Mouse (Mus musculus): ENCODE measurements around the gene Zfp827. TPM values are rescaled to one million over a fixed set of nuclear protein-coding genes. Genes with fewer than 3 reads are reported as not detected.

Zfp827 gene
- total and polyA plus RNA-seq, 3 experiments = 3.1 to 19.3 (median 3.2) TPM

DNA sequence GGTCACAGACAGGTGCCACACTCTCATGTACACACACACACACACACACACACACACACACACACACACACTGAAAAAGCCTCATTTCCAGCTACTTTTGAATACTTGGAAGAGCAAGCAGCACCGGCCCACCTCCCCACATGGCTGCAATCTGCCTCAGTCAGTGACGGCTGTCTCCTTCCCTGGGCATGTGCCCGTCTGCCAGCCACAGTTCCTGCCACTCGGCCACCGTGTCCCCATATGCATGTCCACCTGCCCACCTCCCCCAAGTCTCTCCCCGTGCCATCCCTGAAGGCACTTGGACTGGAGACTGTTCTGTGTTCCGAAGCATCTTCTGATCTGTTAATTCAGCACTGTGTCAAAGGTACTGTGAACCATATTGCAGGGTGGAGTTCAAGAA, 9.8 kb downstream of the Zfp827 start:
- Histone ChIP-seq H3K4me3 (ENCODE audit: low read depth, low read length) (no peak overlapping the region), H3K4me1 (ENCODE audit: insufficient read depth, low read depth, low read length) (peaks cover 4% of the 10 kb centered on the region; the same call in 1 of the 2 replicates), H3K9me3 (replicated peaks) (no peaks in the 10 kb centered on the region), H3K36me3 (replicated peaks) (peaks cover 38% of the 10 kb centered on the region), H3K27me3 (ENCODE audit: insufficient read depth, low read length) (peaks cover 4% of the 10 kb centered on the region; the same call in 1 of the 2 replicates)
- DNase-seq (ENCODE audit: low spot score) (no peak), ATAC-seq (ENCODE audit: extremely low read depth, insufficient number of reproducible peaks, low FRiP score, poor library complexity, severe bottlenecking) (no peak)
- TF ChIP-seq GATA1 (IDR thresholded peaks at IDR 0.05; ENCODE audit: borderline replicate concordance, low read length) = no peak

DNA sequence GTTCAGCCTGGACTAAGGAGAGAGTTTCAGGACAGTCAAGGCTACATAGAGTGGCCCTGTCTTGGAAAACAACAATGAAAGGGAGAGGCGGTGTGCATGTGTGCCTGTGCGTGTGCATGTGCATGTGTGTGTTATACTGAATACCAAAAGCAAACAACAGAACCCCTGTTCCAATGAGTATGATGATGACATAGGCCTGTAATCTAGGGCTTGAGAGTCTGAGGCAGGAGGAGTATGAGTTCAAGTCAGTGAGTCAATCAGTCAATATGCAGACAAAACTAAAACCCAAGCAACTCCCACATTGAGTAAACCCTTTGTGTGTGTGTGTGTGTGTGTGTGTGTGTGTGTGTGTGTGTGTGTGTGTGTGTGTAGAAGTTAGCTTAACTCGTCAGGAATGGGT, 13.2 kb downstream of the Zfp827 start:
- H3K27me3 ChIP-seq (ENCODE audit: insufficient read depth, low read length) = peaks cover 4% of the 10 kb centered on the region; the same call in 1 of the 2 replicates
- H3K36me3 ChIP-seq (replicated peaks) = peaks cover 46% of the 10 kb centered on the region
- no peak for ATAC-seq (ENCODE audit: extremely low read depth, insufficient number of reproducible peaks, low FRiP score, poor library complexity, severe bottlenecking)
- no peak for DNase-seq (ENCODE audit: low spot score)
- H3K9me3 ChIP-seq (replicated peaks) = no peaks in the 10 kb centered on the region
- H3K4me1 ChIP-seq (ENCODE audit: insufficient read depth, low read depth, low read length) = peaks cover 16% of the 10 kb centered on the region
- no peak overlapping the region for H3K4me3 ChIP-seq (ENCODE audit: low read depth, low read length)
- TF ChIP-seq TAL1 (conservative IDR thresholded peaks at IDR 0.05; ENCODE audit: low read depth, low read length) (no peak), POLR2AphosphoS5 (IDR thresholded peaks at IDR 0.05; ENCODE audit: insufficient replicate concordance, low read depth, low read length) (no peak), CTCF (IDR thresholded peaks at IDR 0.05; ENCODE audit: low read depth, low read length) (no peak), GATA2 (IDR thresholded peaks at IDR 0.05; ENCODE audit: borderline replicate concordance, low read depth, low read length) (no peak), GATA1 (IDR thresholded peaks at IDR 0.05; ENCODE audit: borderline replicate concordance, low read length) (no peak)

DNA sequence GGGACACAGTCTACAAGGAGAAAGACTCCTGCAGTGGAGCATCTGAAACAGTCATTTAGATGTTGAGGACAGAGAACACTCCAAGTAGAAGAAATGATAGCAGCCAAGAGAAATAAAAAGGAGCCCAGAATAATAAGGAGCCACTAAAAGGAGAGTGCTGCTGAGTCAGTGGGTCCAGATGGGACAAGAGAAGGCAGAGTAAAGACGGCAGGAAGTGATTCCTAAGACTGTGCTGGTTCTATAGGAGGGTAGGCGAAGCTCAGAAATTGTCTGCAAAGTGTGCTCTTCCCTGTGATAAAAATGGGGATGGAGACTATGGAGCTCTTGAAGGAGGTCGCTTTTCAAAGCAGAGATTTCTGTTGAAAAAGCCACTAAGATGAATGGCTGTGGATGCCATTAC, 14.0 kb downstream of the Zfp827 start:
- no peaks in the 10 kb centered on the region for H3K9me3 ChIP-seq (replicated peaks)
- peaks cover 50% of the 10 kb centered on the region for H3K36me3 ChIP-seq (replicated peaks)
- no peak for ATAC-seq (ENCODE audit: extremely low read depth, insufficient number of reproducible peaks, low FRiP score, poor library complexity, severe bottlenecking)
- TF ChIP-seq GATA1 (IDR thresholded peaks at IDR 0.05; ENCODE audit: borderline replicate concordance, low read length) (no peak), TAL1 (conservative IDR thresholded peaks at IDR 0.05; ENCODE audit: low read depth, low read length) (no peak), GATA2 (IDR thresholded peaks at IDR 0.05; ENCODE audit: borderline replicate concordance, low read depth, low read length) (no peak), CTCF (IDR thresholded peaks at IDR 0.05; ENCODE audit: low read depth, low read length) (no peak), POLR2AphosphoS5 (IDR thresholded peaks at IDR 0.05; ENCODE audit: insufficient replicate concordance, low read depth, low read length) (no peak)
- no peak for DNase-seq (ENCODE audit: low spot score)
- H3K4me1 ChIP-seq (ENCODE audit: insufficient read depth, low read depth, low read length) = peaks cover 16% of the 10 kb centered on the region
- H3K27me3 ChIP-seq (ENCODE audit: insufficient read depth, low read length) = peaks cover 4% of the 10 kb centered on the region; the same call in 1 of the 2 replicates
- no peak overlapping the region for H3K4me3 ChIP-seq (ENCODE audit: low read depth, low read length)

DNA sequence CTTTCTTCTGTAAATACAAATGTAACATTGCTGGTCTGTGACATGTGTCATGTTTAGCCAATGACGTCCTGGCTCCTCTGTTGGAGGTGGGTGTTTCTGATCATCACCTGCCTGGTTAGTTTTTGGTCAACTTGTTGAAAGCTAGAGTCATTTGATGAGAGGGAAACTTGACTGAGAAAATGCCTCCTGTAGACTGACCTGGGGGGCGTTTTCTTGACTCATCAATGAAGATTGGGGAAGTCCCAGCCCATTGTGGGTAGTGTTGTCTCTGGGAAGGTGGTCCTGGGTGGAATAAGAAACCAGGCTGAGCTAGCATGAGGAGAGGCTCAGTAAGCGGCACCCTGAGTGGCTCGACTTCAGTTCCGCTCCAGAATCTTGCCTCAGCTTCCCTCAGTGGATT, 16.4 kb downstream of the Zfp827 start:
- ATAC-seq (ENCODE audit: extremely low read depth, insufficient number of reproducible peaks, low FRiP score, poor library complexity, severe bottlenecking) (no peak), DNase-seq (ENCODE audit: low spot score) (no peak)
- Histone ChIP-seq H3K9me3 (replicated peaks) (no peaks in the 10 kb centered on the region), H3K4me1 (ENCODE audit: insufficient read depth, low read depth, low read length) (peaks cover 16% of the 10 kb centered on the region), H3K27me3 (ENCODE audit: insufficient read depth, low read length) (peaks cover 2% of the 10 kb centered on the region; the same call in 1 of the 2 replicates), H3K4me3 (ENCODE audit: low read depth, low read length) (no peak overlapping the region), H3K36me3 (replicated peaks) (peaks cover 41% of the 10 kb centered on the region)
- TF ChIP-seq CTCF (IDR thresholded peaks at IDR 0.05; ENCODE audit: low read depth, low read length) = no peak
- TF ChIP-seq GATA1 (IDR thresholded peaks at IDR 0.05; ENCODE audit: borderline replicate concordance, low read length) = no peak
- TF ChIP-seq TAL1 (conservative IDR thresholded peaks at IDR 0.05; ENCODE audit: low read depth, low read length) = no peak
- TF ChIP-seq POLR2AphosphoS5 (IDR thresholded peaks at IDR 0.05; ENCODE audit: insufficient replicate concordance, low read depth, low read length) = no peak
- TF ChIP-seq GATA2 (IDR thresholded peaks at IDR 0.05; ENCODE audit: borderline replicate concordance, low read depth, low read length) = no peak

DNA sequence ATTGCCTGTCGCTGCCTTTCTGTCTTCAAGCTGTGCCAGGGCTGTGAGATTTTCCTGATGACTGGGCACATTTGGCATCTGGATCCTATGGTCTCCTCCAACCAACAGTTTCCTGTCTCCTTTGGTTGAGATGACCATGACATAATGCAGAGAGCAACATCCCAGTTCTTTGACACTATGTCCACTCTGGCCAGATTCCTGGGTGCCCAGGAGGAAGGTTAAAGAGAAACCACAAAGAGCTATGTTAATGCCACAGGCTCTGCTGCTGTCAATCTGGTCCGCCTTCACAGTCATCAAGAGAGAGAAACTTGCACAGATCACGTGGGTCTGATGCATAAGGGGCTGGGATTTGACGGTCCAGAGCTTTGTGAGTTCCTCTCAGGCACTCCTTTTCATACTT, 18.4 kb downstream of the Zfp827 start:
- H3K4me1 ChIP-seq (ENCODE audit: insufficient read depth, low read depth, low read length) = peaks cover 16% of the 10 kb centered on the region
- no peak for TF ChIP-seq TAL1 (conservative IDR thresholded peaks at IDR 0.05; ENCODE audit: low read depth, low read length)
- TF ChIP-seq CTCF (IDR thresholded peaks at IDR 0.05; ENCODE audit: low read depth, low read length) = no peak
- no peak for TF ChIP-seq GATA2 (IDR thresholded peaks at IDR 0.05; ENCODE audit: borderline replicate concordance, low read depth, low read length)
- no peak for TF ChIP-seq POLR2AphosphoS5 (IDR thresholded peaks at IDR 0.05; ENCODE audit: insufficient replicate concordance, low read depth, low read length)
- no peak for TF ChIP-seq GATA1 (IDR thresholded peaks at IDR 0.05; ENCODE audit: borderline replicate concordance, low read length)
- no peak overlapping the region for H3K4me3 ChIP-seq (ENCODE audit: low read depth, low read length)
- DNase-seq (ENCODE audit: low spot score) (no peak), ATAC-seq (ENCODE audit: extremely low read depth, insufficient number of reproducible peaks, low FRiP score, poor library complexity, severe bottlenecking) (no peak)
- H3K36me3 ChIP-seq (replicated peaks) = peaks cover 48% of the 10 kb centered on the region
- H3K27me3 ChIP-seq (ENCODE audit: insufficient read depth, low read length) = peaks cover 2% of the 10 kb centered on the region; the same call in 1 of the 2 replicates
- no peaks in the 10 kb centered on the region for H3K9me3 ChIP-seq (replicated peaks)

DNA sequence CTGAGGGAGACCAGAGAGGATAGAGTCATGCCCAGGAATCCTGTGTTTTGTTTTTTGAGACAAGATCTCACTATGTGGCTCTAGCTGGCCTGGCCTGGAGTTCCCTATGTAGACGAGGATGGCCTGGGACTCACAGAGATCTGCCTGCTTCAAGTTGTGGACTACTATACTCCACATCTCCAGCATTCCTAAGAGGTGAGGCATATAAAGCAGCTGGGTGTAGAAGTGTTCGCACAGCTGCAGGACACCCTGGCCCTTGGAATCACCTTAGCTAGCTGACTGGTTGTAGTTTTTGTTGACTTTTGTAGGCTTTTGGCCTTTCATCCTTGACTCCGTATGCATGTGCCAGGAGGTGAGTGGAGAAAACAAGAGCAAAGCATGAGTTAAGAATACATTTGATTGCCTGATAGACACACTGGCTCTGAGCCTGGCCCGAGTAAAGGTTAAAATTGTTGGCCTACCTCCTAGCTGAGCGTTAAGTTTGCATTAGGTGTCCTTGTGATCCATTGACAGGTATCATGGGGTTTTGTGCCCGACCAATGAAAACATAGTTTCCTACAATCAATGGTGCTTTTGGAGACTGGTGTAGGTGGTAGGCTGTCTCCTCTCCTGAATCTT, 20.3 kb downstream of the Zfp827 start:
- Histone ChIP-seq H3K4me3 (ENCODE audit: low read depth, low read length) (no peak overlapping the region), H3K9me3 (replicated peaks) (no peaks in the 10 kb centered on the region), H3K4me1 (ENCODE audit: insufficient read depth, low read depth, low read length) (peaks cover 10% of the 10 kb centered on the region), H3K36me3 (replicated peaks) (peaks cover 56% of the 10 kb centered on the region), H3K27me3 (ENCODE audit: insufficient read depth, low read length) (no peaks in the 10 kb centered on the region)
- no peak for DNase-seq (ENCODE audit: low spot score)
- TF ChIP-seq GATA2 (IDR thresholded peaks at IDR 0.05; ENCODE audit: borderline replicate concordance, low read depth, low read length) (no peak), GATA1 (IDR thresholded peaks at IDR 0.05; ENCODE audit: borderline replicate concordance, low read length) (no peak), CTCF (IDR thresholded peaks at IDR 0.05; ENCODE audit: low read depth, low read length) (no peak), POLR2AphosphoS5 (IDR thresholded peaks at IDR 0.05; ENCODE audit: insufficient replicate concordance, low read depth, low read length) (no peak), TAL1 (conservative IDR thresholded peaks at IDR 0.05; ENCODE audit: low read depth, low read length) (no peak)
- no peak for ATAC-seq (ENCODE audit: extremely low read depth, insufficient number of reproducible peaks, low FRiP score, poor library complexity, severe bottlenecking)

Data from G1E (cell line).